Mouse (Mus musculus): ENCODE data around the gene Irf4.

- TF ChIP-seq GATA1 (IDR thresholded peaks at IDR 0.05; ENCODE audit: borderline replicate concordance, low read length), result no peak
- no peak for TF ChIP-seq FLI1 (IDR thresholded peaks at IDR 0.05; ENCODE audit: low read length)
Observed at GRCm38 (mm10) chr13:30737257-30737656, 11.8 kb upstream of the Irf4 start.

Data from megakaryocyte, embryonic 14.5 days (primary cell).